Mouse (Mus musculus) left cerebral cortex, postnatal 4 days (tissue): ENCODE data around the gene Olfr1411. TPM values are rescaled to one million over a fixed set of nuclear protein-coding genes. Genes with fewer than 3 reads are reported as not detected.

Experiments used
- DNase-seq: peaks from one replicate; pipeline ENCODE4 v3.0.0-alpha.2; 2022
- intact Hi-C: fragments of 180-260 bp; cut with DNase I; formaldehyde crosslinking; loops from one replicate; pipeline ENCODE4 v1.15.1; 2025
- total RNA-seq, 2 experiments: library from RNA; stranded (reverse); gene quantifications; 2 replicates each; pipeline ENCODE4 v1.2.3; 2021

Olfr1411 gene
- not detected for total RNA-seq

DNA sequence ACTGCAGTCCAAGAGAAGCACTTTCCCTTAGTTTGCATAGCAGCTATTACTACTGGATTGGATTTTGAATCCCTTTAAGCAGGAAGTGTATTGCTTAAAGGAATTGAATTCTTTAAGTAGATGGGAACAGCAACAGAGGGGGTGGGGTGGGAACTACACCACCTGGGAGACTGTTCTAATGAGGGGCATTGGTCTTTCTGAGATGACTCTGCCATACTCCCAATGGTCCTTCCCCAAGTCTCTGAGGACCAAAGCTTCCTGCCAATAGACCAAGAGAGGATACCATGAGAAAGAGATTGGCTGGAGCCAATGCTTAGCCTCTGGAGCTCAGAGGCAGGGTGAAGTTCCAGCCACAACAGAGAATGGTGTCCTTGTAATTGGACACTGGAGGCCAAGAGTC is at the start of gene Olfr1411:
TSS of gene Olfr1411 (plus strand) at position 301 of the 400 bp plus-strand sequence.
- intact Hi-C loops, result no loop called here
- no peak for DNase-seq

GRCm38 (mm10) chr1:92545929-92546328 is 48.3 kb upstream of the Olfr1411 start:
- DNase-seq, result no peak
- intact Hi-C loops, result no loop called here

- intact Hi-C loops, result no loop called here
- no peak for DNase-seq
These were observed 23.2 kb upstream of the Olfr1411 start, which contains the start of gene Olfr1413 for GRCm38 (mm10) chr1:92571022-92571421. Olfr1413 (plus strand) TSS chr1:92571322.

- intact Hi-C loops, result no loop called here
- DNase-seq, result no peak
These were observed 8.7 kb upstream of the Olfr1411 start, which contains the start of gene Olfr1412 for GRCm38 (mm10) chr1:92585479-92585878. Olfr1412 (plus strand) TSS chr1:92585779.

DNA sequence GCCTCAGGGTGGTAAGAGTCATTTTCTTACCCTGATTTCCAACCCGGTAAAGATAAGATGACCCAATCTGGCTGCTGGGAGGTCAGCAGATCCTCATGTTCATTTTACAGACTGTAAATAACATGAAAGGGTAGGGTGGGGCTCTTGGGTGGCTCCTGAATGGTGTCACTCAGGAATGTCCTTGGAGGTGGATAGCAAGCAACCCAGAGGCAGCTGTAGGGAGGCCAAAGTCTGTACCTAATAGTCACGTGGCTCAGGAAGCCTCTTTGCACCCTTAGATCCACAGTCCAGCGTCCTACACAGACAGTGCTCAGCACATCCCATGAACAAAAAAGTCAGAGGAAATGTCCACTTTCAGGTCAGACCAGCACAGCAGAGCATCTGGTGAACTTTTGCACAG is 1.8 kb downstream of the Olfr1411 start:
- no peak for DNase-seq
- intact Hi-C loops, result no loop called here

GRCm38 (mm10) chr1:92605482-92605881 is 11.3 kb downstream of the Olfr1411 start, which contains the start of gene Olfr1410:
Olfr1410 (plus strand) TSS chr1:92605782.
- intact Hi-C loops, result no loop called here
- DNase-seq, result no peak

DNA sequence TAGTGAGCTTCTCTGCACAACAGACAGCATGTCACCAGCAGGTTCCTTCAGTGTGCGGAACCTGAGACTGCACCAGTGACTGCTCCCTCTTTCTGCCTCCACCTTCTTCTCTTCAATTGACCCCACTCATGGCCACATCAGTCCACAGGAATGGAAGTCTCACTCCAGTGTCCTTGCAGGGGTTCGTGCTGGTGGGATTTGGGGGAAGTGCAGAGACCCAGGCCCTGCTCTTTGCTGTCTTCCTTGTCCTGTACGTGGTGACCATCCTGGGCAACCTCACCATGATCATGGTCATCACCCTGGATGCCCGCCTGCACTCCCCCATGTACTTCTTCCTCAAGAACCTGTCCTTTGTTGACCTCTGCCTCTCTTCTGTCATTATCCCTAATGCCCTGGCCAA is 13.5 kb downstream of the Olfr1411 start:
- intact Hi-C loops, result no loop called here
- no peak for DNase-seq

- intact Hi-C loops, result loop anchor here (5.0 kb wide), 2 partner anchors 89 to 139 kb away; partner anchors contain the start of gene Ndufa10
- peak; percentile 64 for DNase-seq
These were observed 16.8 kb downstream of the Olfr1411 start for GRCm38 (mm10) chr1:92611008-92611407.

- intact Hi-C loops, result loop anchor here (5.0 kb wide), 2 partner anchors 91 to 141 kb away; partner anchors contain the start of gene Ndufa10
- DNase-seq, result no peak
These were observed 19.0 kb downstream of the Olfr1411 start for GRCm38 (mm10) chr1:92613175-92613574.

DNA sequence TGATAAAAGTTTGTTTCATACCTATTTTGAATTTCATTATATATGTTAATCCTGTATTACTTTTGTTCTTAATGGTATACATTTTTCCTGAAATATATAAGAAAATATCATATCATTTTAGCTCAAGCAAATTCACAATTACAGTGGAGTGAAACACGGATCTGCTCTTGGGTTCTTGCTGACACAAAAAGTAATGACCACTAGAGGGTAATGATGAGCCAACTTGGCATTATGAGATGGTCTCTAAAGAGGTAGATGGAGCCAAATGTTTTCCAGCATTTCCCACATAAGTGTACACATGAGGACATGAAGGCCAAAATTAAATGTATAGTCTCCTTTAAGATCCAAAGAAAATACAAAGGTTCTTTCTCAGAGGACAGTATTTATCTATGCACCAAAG is 20.3 kb downstream of the Olfr1411 start:
- no peak for DNase-seq
- intact Hi-C loops, result loop anchor here (5.0 kb wide), 2 partner anchors 92 to 142 kb away; partner anchors contain the start of gene Ndufa10

DNA sequence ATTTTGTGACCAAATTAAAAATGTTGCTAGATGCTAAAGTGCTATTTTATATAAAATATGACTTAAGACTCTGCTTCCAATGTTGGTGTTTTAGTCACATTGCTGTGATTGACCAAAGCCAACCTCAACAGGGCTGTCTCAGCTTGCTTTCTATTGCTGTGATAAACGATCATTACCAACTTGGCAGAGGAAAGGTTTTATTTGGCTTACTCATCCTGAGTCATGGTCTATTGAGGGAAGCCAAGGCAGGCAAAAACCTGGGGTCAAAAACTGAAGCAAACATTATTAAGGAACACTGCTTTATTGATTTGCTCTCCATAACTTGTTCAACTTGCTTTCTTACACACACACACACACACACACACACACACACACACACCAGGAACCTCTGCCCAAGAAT is 21.8 kb downstream of the Olfr1411 start:
- intact Hi-C loops, result no loop called here
- DNase-seq, result no peak

- DNase-seq, result no peak
- intact Hi-C loops, result no loop called here
These were observed 23.3 kb downstream of the Olfr1411 start, which contains the start of gene Olfr12 for GRCm38 (mm10) chr1:92617488-92617887. Olfr12 (plus strand) TSS chr1:92617788.

GRCm38 (mm10) chr1:92618360-92618759 is 24.1 kb downstream of the Olfr1411 start:
- intact Hi-C loops, result no loop called here
- no peak for DNase-seq

GRCm38 (mm10) chr1:92628227-92628626 is 34.0 kb downstream of the Olfr1411 start:
- DNase-seq, result no peak
- intact Hi-C loops, result no loop called here

- no peak for DNase-seq
- intact Hi-C loops, result no loop called here
These were observed 38.0 kb downstream of the Olfr1411 start for GRCm38 (mm10) chr1:92632196-92632595.

DNA sequence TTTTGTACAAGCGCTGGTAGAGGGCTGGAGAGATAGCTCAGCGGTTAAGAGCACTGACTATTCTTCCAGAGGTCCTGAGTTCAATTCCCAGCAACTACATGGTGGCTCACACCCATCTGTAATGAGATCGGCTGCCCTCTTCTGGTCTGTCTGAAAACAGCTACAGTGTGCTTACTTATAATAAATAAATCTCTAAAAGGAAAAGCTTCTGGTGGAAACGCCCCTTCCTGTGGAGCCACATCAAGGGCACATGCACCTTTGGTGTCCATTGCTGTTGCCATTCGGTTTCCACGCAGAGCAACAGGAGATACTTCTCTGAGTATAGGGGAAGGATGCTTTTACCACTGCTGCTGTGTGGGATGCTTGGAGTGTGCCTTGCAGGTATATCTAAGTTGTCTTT is 38.7 kb downstream of the Olfr1411 start:
- DNase-seq, result no peak
- intact Hi-C loops, result no loop called here

GRCm38 (mm10) chr1:92633726-92634125 is 39.5 kb downstream of the Olfr1411 start:
- intact Hi-C loops, result no loop called here
- DNase-seq, result no peak

GRCm38 (mm10) chr1:92634569-92634968 is 40.4 kb downstream of the Olfr1411 start:
- DNase-seq, result no peak
- intact Hi-C loops, result no loop called here

- intact Hi-C loops, result no loop called here
- DNase-seq, result peak; percentile 46
These were observed 40.9 kb downstream of the Olfr1411 start for GRCm38 (mm10) chr1:92634976-92635599.

- intact Hi-C loops, result no loop called here
- DNase-seq, result no peak
These were observed 41.8 kb downstream of the Olfr1411 start for GRCm38 (mm10) chr1:92636015-92636414.

DNA sequence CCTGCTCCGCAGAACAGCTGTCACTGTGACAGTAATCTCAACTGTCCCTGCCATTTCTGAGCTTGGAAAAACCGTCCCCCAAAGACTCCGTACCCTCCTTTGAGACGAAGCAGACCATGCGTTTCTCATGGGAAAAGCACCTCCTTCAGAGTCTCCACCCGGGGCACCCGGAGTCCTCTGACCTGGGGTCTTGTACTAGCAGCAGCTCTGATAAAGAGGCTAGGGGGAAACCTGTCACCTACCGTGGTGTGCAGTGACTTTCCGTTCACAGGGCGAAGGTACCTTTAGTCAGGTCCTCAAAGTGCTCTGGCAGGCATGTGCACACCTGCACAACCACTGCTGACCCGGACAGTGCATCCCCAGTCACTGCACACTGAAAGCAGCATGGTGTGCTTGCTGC is 42.5 kb downstream of the Olfr1411 start:
- DNase-seq, result no peak
- intact Hi-C loops, result no loop called here

- DNase-seq, result no peak
- intact Hi-C loops, result no loop called here
These were observed 43.4 kb downstream of the Olfr1411 start for GRCm38 (mm10) chr1:92637501-92638172.
